Mouse (Mus musculus) CH12.LX (cell line): ENCODE measurements at regions not wholly inside any gene's neighbourhood (a gene's known extent, or its start where the extent isn't known, plus 50 kb on each side); places are given as distances from the start of the nearest gene placed in this dataset.

ENCODE experiments used
- CTCF ChIP-seq, 2 experiments: IDR thresholded peaks in 1 of 2; conservative IDR thresholded peaks in 1 of 2; 2 replicates each; pipeline ENCODE4 v1.5.1; 2011 to 2012; ENCODE audit warnings: low read depth in 2 of 2, low read length in 2 of 2, improper control_type of control experiment in 1 of 2, inconsistent platforms in 1 of 2, mild to moderate bottlenecking in 1 of 2, moderate library complexity in 1 of 2
- ELF1 ChIP-seq: IDR thresholded peaks from 2 replicates; pipeline ENCODE4 v1.6.1; 2014; ENCODE audit warnings: low read depth, mild to moderate bottlenecking, inconsistent platforms, low read length, improper control_type of control experiment
- EP300 ChIP-seq: IDR thresholded peaks from 2 replicates; pipeline ENCODE4 v1.6.1; 2011; ENCODE audit warnings: low read length, improper control_type of control experiment
- ETS1 ChIP-seq: conservative IDR thresholded peaks from 2 replicates; pipeline ENCODE4 v1.6.1; 2012; ENCODE audit warnings: low read depth, mild to moderate bottlenecking, inconsistent platforms, low read length, improper control_type of control experiment, moderate library complexity
- GABPA ChIP-seq: IDR thresholded peaks from 2 replicates; pipeline ENCODE4 v1.6.1; 2012; ENCODE audit warnings: low read depth, low read length, improper control_type of control experiment, inconsistent platforms; ENCODE audit not compliant: insufficient replicate concordance
- KAT2A ChIP-seq: IDR thresholded peaks from 2 replicates; pipeline ENCODE4 v1.6.1; 2012; ENCODE audit warnings: low read length, improper control_type of control experiment, inconsistent platforms; ENCODE audit not compliant: insufficient replicate concordance
- MAFK ChIP-seq: IDR thresholded peaks from 2 replicates; pipeline ENCODE4 v1.6.1; 2011; ENCODE audit warnings: low read length, improper control_type of control experiment; ENCODE audit not compliant: insufficient replicate concordance
- MAZ ChIP-seq: IDR thresholded peaks from 2 replicates; pipeline ENCODE4 v1.6.1; 2012; ENCODE audit warnings: low read depth, mild to moderate bottlenecking, inconsistent platforms, low read length, improper control_type of control experiment, moderate library complexity
- MEF2A ChIP-seq: IDR thresholded peaks from 2 replicates; pipeline ENCODE4 v1.6.1; 2014; ENCODE audit warnings: low read depth, mild to moderate bottlenecking, inconsistent platforms, low read length, improper control_type of control experiment, borderline replicate concordance
- NELFE ChIP-seq: IDR thresholded peaks from 2 replicates; pipeline ENCODE4 v1.6.1; 2011; ENCODE audit warnings: low read depth, low read length, improper control_type of control experiment
- POLR2A ChIP-seq: IDR thresholded peaks from 2 replicates; pipeline ENCODE4 v1.6.1; 2011; ENCODE audit warnings: low read depth, mild to moderate bottlenecking, improper control_type of control experiment, low read length
- TCF12 ChIP-seq: IDR thresholded peaks from 2 replicates; pipeline ENCODE4 v1.6.1; 2014; ENCODE audit warnings: low read depth, mild to moderate bottlenecking, inconsistent platforms, low read length, improper control_type of control experiment
- ZC3H11A ChIP-seq: IDR thresholded peaks from 2 replicates; pipeline ENCODE4 v1.6.1; 2012; ENCODE audit warnings: low read depth, mild to moderate bottlenecking, inconsistent platforms, low read length, improper control_type of control experiment
- ZNF384 ChIP-seq: IDR thresholded peaks from 2 replicates; pipeline ENCODE4 v1.6.1; 2012; ENCODE audit warnings: low read depth, low read length, improper control_type of control experiment, inconsistent platforms

DNA sequence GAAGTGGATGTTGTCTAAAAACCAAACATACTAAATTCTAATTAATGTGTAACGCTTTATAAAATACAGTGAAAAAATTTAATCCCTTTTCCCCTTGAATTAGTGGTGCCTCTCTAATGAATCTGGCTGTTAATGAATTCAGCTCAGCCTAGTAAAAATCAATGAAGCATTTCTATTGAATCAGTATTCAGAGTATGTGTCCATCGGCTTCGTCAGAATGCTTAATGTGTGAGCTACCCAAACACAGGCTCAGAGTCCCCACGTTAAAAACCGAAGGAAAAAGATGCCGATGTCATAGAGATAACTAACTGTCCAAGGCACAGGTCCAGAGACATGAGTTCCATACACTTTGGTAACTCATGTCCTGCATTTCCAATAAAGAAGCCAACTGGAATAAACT is 126.3 kb upstream of the Plekha5 start:
- no peak for TF ChIP-seq MEF2A
- no peak for TF ChIP-seq TCF12
- TF ChIP-seq POLR2A: no peak
- TF ChIP-seq KAT2A: no peak
- no peak for TF ChIP-seq MAFK
- no peak for TF ChIP-seq ZC3H11A
- no peak for TF ChIP-seq CTCF (conservative IDR thresholded peaks at IDR 0.05 in 1 of 2, IDR thresholded peaks at IDR 0.05 in 1 of 2; ENCODE audit: low read depth in 2 of 2, low read length in 2 of 2)
- no peak for TF ChIP-seq ETS1
- no peak for TF ChIP-seq EP300
- TF ChIP-seq GABPA: no peak
- TF ChIP-seq ZNF384: no peak
- no peak for TF ChIP-seq NELFE
- no peak for TF ChIP-seq MAZ
- TF ChIP-seq ELF1: no peak
